Mouse (Mus musculus) intestine, embryonic 16.5 days (tissue): Measurements from ENCODE around the gene Pbx3. TPM values are rescaled to one million over a fixed set of nuclear protein-coding genes. Genes with fewer than 3 reads are reported as not detected.

Source experiments
- ATAC-seq: fragments of 200-750 bp; cut with Nextera tagmentation; 2 replicates; pipeline ENCODE4 v1.8.0; 2017; ENCODE audit warnings: moderate TSS enrichment, moderate library complexity
- H3K27ac ChIP-seq: fragments of 300-500 bp; sonication (generic); 2 replicates; pipeline ENCODE4 v1.5.1; 2014; ENCODE audit warnings: mild to moderate bottlenecking, low read length
- H3K27me3 ChIP-seq: fragments of 300-500 bp; sonication (generic); replicated peaks from 2 replicates; pipeline ENCODE4 v1.6.1; 2014; ENCODE audit warnings: low read length, control low read depth, mixed read lengths; ENCODE audit not compliant: control insufficient read depth, insufficient read depth
- H3K36me3 ChIP-seq: fragments of 300-500 bp; sonication (generic); 2 replicates; pipeline ENCODE4 v1.6.1; 2014; ENCODE audit warnings: low read length, control low read depth; ENCODE audit not compliant: control insufficient read depth, insufficient read depth
- H3K4me1 ChIP-seq: fragments of 300-500 bp; sonication (generic); 2 replicates; pipeline ENCODE4 v1.6.1; 2014; ENCODE audit warnings: low read length, control low read depth, mixed read lengths; ENCODE audit not compliant: control insufficient read depth, insufficient read depth
- H3K4me2 ChIP-seq: fragments of 300-500 bp; sonication (generic); 2 replicates; pipeline ENCODE4 v1.6.1; 2014; ENCODE audit warnings: low read depth, low read length, control low read depth
- H3K4me3 ChIP-seq: fragments of 300-500 bp; sonication (generic); 2 replicates; pipeline ENCODE4 v1.5.1; 2014; ENCODE audit warnings: mild to moderate bottlenecking, low read length
- H3K9ac ChIP-seq: fragments of 300-500 bp; sonication (generic); 2 replicates; pipeline ENCODE4 v1.6.1; 2014; ENCODE audit warnings: low read depth, low read length
- H3K9me3 ChIP-seq: fragments of 300-500 bp; sonication (generic); 2 replicates; pipeline ENCODE4 v1.6.1; 2016; ENCODE audit warnings: low read length, control low read depth; ENCODE audit not compliant: control insufficient read depth
- WGBS: fragments of 180-500 bp; shearing (Covaris S2); extraction: QIAGEN DNeasy Blood & Tissue Kit; methylation state at CpG from one replicate; pipeline ENCODE4 v1.1.7; 2014; 5-methylcytosine and 5-hydroxymethylcytosine counted together
- polyA plus RNA-seq: library from polyadenylated mRNA; unstranded; fragments of >200 nt; fragmentation: Nextera tagmentation; extraction: Ambion mirVana; gene quantifications from 2 replicates; pipeline ENCODE4 v1.2.1, GENCODE M21; 2015

Pbx3 gene
- polyA plus RNA-seq, 1 experiment from 2014 or later = 12.5 TPM

DNA sequence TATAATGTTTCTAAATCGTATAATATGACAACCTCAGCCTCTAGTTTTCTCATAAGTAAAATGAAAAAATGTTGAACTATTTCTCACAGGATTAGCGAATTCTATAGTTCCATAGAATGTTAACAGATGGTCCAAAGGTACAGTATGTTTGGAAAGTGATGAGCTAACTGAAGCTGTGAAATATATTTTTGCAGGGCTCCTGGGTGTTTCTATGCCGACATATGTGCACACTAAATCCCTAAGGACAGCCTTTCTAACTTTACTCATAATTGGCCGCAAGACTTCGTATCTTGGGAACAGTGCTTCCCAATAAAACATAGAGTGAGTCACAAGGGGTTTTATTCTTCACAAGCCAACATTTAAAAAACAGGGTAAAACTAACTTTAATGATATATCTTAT, 157.4 kb downstream of the Pbx3 start:
- WGBS = 83% methylated on average over 5 of the region's 5 CpGs
- no peak for ATAC-seq
- no peaks in the 10 kb centered on the region for H3K36me3 ChIP-seq
- H3K27ac ChIP-seq = no peak overlapping the region
- H3K4me1 ChIP-seq = no peaks in the 10 kb centered on the region
- no peak overlapping the region for H3K4me2 ChIP-seq
- no peak overlapping the region for H3K4me3 ChIP-seq
- H3K9ac ChIP-seq = no peak overlapping the region
- no peaks in the 10 kb centered on the region for H3K27me3 ChIP-seq
- H3K9me3 ChIP-seq = no peaks in the 10 kb centered on the region

DNA sequence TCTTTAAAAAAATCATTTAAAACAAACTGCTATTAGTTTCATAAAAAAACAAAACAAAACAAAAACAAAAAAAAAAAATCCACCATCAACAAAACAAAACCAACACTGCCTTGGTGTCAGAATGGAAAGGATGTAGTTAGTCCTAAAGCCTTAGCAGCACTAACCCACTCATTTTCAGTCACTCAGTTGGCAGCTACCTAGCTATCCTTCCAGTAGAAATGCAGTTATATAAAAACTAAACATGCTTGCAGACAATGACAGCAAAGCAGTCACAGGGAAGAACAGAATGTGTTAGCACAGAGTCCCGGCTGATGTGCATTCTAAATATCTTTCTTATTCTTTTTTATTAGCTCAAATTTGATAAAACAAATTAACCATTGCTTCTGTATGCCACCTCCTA, 160.5 kb downstream of the Pbx3 start:
- Histone ChIP-seq H3K9me3 (no peaks in the 10 kb centered on the region), H3K36me3 (no peaks in the 10 kb centered on the region), H3K27me3 (no peaks in the 10 kb centered on the region), H3K4me3 (no peak overlapping the region), H3K9ac (no peak overlapping the region), H3K27ac (no peak overlapping the region), H3K4me2 (no peak overlapping the region), H3K4me1 (no peaks in the 10 kb centered on the region)
- no peak for ATAC-seq
- 87% methylated on average over 1 of the region's 1 CpGs for WGBS

DNA sequence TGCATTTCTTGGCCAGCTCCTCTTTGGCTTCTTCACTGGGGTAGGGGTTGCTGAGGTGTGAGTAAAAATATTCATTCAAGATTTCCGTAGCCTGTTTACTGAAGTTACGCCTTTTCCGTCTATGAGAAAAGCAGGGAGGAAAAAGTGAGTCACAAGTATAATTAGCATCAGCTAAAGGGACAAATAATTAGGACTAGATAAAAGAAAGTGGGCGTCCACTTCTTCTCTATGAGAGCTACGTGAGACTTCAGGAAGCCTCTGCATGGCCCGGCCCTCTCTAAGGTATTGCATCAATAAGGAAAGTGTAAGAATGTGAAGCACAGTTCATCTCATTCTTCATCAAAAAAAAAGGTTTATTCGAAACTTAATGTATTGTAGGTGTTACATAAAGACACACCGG, 168.1 kb downstream of the Pbx3 start:
- Histone ChIP-seq H3K27ac (no peak overlapping the region), H3K9me3 (no peaks in the 10 kb centered on the region), H3K9ac (no peak overlapping the region), H3K27me3 (no peaks in the 10 kb centered on the region), H3K4me1 (no peaks in the 10 kb centered on the region), H3K36me3 (no peaks in the 10 kb centered on the region), H3K4me3 (no peak overlapping the region), H3K4me2 (no peak overlapping the region)
- ATAC-seq = no peak
- WGBS = 94% methylated on average over 8 of the region's 8 CpGs

DNA sequence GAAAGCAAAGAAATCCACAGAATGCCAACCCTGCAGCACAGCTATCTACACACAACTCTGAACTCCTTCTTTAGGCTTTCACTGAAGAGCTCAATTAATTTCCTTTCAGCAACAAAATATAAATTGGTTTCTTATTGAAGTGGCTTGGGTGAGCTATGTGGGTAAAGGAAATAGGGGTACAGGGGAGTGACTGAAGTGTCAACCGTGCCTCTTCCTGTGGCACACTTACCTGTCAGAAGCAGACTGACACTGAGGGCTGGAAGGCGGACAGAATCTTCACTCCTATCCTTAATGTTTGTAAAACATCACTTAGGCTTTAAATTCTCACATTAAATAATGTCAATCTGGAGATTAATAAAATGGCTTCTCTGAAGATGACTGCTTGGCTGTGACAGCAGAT, 168.6 kb downstream of the Pbx3 start:
- Histone ChIP-seq H3K4me3 (no peak overlapping the region), H3K9me3 (no peaks in the 10 kb centered on the region), H3K27ac (no peak overlapping the region), H3K36me3 (no peaks in the 10 kb centered on the region), H3K9ac (no peak overlapping the region), H3K27me3 (no peaks in the 10 kb centered on the region), H3K4me2 (no peak overlapping the region), H3K4me1 (no peaks in the 10 kb centered on the region)
- WGBS = 90% methylated on average over 2 of the region's 2 CpGs
- ATAC-seq = no peak

DNA sequence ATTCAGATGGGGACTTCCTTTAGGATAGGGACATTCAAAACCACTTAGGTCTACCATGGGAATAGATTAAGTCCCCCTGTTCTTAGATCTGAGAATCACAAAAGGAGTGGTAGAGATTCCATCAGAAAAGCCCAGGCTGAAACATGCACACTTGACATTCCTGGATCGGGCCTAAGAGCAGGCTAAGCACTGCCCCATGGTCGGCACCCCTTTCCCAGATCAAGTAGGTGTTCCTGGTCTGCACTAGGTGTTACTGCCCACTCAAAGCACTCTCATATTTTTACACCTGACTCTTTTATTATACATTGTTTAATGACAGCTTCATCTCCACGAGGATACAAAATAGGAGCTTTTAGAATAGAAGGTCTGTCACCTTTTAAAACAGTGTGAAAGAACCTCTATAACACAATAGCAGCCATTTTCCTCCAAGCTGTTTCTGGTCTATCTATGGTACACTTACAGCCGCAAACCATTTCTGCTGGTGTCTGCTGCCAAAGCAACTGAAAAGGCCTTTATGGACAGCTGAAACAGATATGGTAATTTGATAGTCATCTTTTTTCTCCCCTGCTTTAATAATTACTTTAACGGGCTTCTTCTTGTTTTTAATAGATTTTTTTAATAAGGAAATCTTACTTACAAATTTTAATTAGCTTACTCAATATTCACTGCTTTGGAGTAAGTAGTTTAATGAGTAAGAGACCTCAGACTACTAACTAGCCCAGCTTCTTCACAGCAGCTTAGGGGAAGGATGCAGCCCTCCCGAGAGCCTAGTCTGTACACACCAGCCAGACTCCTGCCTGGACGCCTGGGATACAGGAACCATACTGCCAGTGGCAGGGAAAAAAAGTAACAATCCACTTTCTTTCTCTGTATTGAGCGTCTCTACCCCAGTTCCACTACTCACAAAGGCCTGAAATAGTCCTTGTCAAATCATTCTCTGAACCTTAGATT, 178.8 kb downstream of the Pbx3 start:
- Histone ChIP-seq H3K9me3 (no peaks in the 10 kb centered on the region), H3K4me3 (no peak overlapping the region), H3K4me2 (no peak overlapping the region), H3K9ac (no peak overlapping the region), H3K4me1 (no peaks in the 10 kb centered on the region), H3K27ac (no peak overlapping the region), H3K27me3 (no peaks in the 10 kb centered on the region), H3K36me3 (no peaks in the 10 kb centered on the region)
- ATAC-seq = no peak
- WGBS = 71% methylated on average over 8 of the region's 8 CpGs

DNA sequence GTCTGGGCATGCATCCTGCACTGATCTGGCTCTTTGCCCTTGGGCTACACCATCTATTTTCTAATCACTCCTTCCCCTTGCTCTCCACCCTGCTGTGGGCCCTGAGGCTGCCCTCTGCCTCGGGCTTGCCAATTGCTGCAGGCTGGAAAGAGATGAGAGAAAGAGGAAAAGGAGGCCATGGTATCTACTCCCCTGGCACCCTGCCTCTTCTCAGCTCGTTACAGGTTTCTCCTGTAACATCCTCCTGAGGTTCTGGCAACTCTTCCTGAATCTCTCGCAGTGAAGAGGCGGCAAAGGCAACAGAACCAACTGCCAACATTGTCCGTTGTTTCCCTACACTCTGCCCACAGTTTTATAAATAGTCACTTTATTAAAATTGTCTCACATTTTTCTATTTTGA, 179.7 kb downstream of the Pbx3 start:
- Histone ChIP-seq H3K4me1 (no peaks in the 10 kb centered on the region), H3K9ac (no peak overlapping the region), H3K36me3 (no peaks in the 10 kb centered on the region), H3K4me3 (no peak overlapping the region), H3K9me3 (no peaks in the 10 kb centered on the region), H3K4me2 (no peak overlapping the region), H3K27ac (no peak overlapping the region), H3K27me3 (no peaks in the 10 kb centered on the region)
- ATAC-seq = no peak
- WGBS = 76% methylated on average over 5 of the region's 5 CpGs

DNA sequence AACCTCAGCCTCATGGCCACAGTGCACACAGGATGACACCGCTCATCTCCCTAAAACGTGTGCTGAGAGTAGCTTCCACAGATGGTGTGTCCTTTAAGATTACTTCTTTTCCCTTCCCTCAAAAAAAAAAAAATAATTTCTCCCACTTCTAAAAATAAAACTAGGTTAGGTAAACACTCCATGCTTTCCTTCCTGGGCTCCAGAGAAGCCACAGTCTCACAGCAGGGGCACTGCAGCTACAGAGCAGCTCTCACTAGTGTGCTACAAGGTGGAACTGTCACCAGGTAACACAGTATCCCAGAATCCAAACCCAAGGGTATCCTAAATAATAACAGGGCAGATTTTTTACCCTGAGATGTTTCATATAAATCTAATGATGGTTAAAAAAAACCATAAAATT, 185.6 kb downstream of the Pbx3 start:
- 60% methylated on average over 2 of the region's 2 CpGs for whole genome bisulfite sequencing
- Histone ChIP-seq H3K36me3 (no peaks in the 10 kb centered on the region), H3K27me3 (no peaks in the 10 kb centered on the region), H3K9me3 (no peaks in the 10 kb centered on the region), H3K27ac (no peak overlapping the region), H3K9ac (no peak overlapping the region), H3K4me1 (no peaks in the 10 kb centered on the region), H3K4me3 (no peak overlapping the region), H3K4me2 (no peak overlapping the region)
- ATAC-seq = no peak

DNA sequence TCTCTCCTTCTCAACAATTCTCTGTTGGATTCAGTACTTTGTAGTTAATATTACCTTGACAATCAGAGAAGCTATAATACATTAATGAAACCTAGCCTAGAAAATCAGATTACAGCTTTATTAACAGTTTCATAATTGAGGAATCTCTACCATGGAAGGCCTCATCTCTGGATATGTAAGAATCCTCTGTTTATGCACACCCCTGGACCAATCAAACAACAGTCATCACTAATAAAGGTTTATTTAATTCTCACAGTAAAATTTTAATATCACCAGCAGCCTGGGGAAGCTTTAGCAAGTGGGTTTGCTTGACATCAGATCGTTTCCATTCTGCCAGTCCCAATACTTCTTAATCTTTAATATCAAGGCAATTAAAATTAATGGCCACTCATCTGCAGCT, 191.3 kb downstream of the Pbx3 start:
- Histone ChIP-seq H3K27ac (no peak overlapping the region), H3K4me2 (no peak overlapping the region), H3K4me3 (no peak overlapping the region), H3K36me3 (no peaks in the 10 kb centered on the region), H3K9ac (no peak overlapping the region), H3K27me3 (no peaks in the 10 kb centered on the region), H3K4me1 (no peaks in the 10 kb centered on the region), H3K9me3 (no peaks in the 10 kb centered on the region)
- WGBS = 72% methylated on average over 1 of the region's 1 CpGs
- no peak for ATAC-seq

DNA sequence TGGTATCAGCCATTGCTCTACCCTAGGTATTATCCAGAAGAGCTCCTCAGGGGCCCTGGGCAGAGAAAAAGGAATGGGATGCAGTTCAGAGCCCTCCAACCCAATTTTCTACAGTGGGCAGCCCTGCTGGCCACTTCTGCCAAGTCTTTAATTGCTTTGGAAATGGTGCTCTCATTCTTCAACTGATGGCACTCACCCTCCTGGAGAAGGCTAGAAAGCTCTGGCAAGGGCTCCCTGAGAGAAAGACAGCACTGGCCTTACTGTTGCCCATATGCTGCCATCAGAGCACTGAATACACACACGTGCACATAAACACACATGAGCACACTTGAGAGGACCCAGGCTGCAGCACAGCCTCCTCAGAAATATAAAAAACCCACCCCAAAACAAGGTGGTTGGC, 193.6 kb downstream of the Pbx3 start:
- 82% methylated on average over 1 of the region's 1 CpGs for WGBS
- ATAC-seq = no peak

DNA sequence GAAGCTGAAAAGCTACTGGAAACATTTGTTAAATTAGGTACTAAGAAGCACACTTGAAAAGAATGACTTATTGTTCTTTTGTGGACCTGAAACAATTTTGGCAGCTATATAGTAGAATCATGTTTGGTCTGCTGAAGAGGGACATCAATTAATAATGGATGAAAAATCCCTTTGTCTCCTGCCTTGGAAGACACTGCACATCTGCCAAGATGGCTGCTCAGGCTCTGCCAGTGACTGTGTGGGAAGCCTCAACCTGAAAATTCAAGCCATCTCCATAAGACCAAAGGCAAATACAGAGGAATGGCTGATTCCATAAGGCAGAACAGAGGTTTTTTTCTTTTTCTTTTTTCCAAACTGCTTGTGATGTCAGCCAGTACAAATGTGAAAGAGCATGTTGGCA, 194.3 kb downstream of the Pbx3 start:
- Histone ChIP-seq H3K4me2 (no peak overlapping the region), H3K27ac (no peak overlapping the region), H3K36me3 (no peaks in the 10 kb centered on the region), H3K9ac (no peak overlapping the region), H3K9me3 (no peaks in the 10 kb centered on the region), H3K4me1 (no peaks in the 10 kb centered on the region), H3K27me3 (no peaks in the 10 kb centered on the region), H3K4me3 (no peak overlapping the region)
- ATAC-seq = no peak

More for the DNA sequence above, 193.6 kb downstream of the Pbx3 start:
- Histone ChIP-seq H3K4me2 (no peak overlapping the region), H3K9ac (no peak overlapping the region), H3K27me3 (no peaks in the 10 kb centered on the region), H3K36me3 (no peaks in the 10 kb centered on the region), H3K9me3 (no peaks in the 10 kb centered on the region), H3K4me1 (no peaks in the 10 kb centered on the region), H3K27ac (no peak overlapping the region), H3K4me3 (no peak overlapping the region)
